Mouse (Mus musculus) bone marrow macrophage, adult 2 months (primary cell): Measurements from ENCODE around the gene Srgap1.

ENCODE experiments used
- CTCF ChIP-seq: IDR thresholded peaks from 2 replicates; pipeline ENCODE4 v1.5.1; 2012; ENCODE audit warnings: low read depth, mild to moderate bottlenecking, low read length, moderate library complexity
- POLR2A ChIP-seq: IDR thresholded peaks from 2 replicates; pipeline ENCODE4 v1.6.1; 2012; ENCODE audit warnings: mild to moderate bottlenecking, low read depth, low read length, borderline replicate concordance

GRCm38 (mm10) chr10:121971658-121972057 lies 75.5 kb downstream of the Srgap1 start:
- no peak for TF ChIP-seq POLR2A
- TF ChIP-seq CTCF, result no peak
